Mouse (Mus musculus) activated CD4-positive, CD25-positive, alpha-beta regulatory T cell, adult 9 weeks (primary cell): ENCODE data around the gene Ifi27l2a. TPM values are rescaled to one million over a fixed set of nuclear protein-coding genes. Genes with fewer than 3 reads are reported as not detected.

ENCODE experiments used
- polyA plus RNA-seq: library from polyadenylated mRNA; unstranded; fragments of 100-300 nt; shearing (Covaris generic); gene quantifications from one replicate; pipeline ENCODE4 v1.2.1, GENCODE M21; 2017

The Ifi27l2a gene
- 1,693 TPM for polyA plus RNA-seq

DNA sequence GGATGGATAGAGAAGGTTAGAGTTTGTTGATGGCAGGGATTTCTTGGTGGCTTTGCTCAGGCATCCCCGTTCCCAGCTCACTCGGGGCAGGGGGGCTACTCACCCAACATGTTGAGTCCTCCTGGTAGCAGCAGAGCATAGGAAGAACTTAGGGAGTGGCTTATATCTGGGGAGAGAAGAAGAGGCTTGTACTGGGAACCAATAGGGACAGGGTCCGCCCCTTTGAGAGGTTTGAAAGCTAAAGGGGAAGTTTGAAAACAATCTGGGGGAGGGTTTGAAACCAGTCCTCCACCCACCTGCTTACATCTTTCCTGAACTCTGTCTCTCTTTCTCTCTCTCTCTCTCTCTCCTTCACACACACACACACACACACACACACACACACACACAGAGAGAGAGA is at the start of gene Ifi27l2a:
Gene Ifi27l2a (minus strand): TSS at position 157 of the 400 bp plus-strand sequence.

DNA sequence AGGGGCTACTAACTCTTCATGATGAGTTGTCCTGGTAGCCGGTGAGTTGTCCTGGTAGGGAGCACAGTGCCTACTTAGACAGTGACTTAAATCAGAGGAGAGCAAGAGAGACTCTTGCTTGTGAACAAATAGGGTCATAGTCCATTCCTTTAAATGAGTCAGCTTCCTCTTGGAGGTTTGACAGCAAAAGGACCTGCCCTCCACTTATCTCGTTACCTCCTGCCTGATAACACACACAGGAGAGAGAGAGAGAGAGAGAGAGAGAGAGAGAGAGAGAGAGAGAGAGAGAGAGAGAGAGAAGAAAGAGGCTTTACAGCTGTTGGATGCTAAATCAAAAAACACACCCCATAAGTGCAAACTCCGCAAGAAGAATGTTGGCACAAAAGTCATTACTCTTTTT is 13.7 kb upstream of the Ifi27l2a start, which contains the start of gene Ifi27l2b:
Gene Ifi27l2b (minus strand): TSS at position 84 of the 400 bp plus-strand sequence.

DNA sequence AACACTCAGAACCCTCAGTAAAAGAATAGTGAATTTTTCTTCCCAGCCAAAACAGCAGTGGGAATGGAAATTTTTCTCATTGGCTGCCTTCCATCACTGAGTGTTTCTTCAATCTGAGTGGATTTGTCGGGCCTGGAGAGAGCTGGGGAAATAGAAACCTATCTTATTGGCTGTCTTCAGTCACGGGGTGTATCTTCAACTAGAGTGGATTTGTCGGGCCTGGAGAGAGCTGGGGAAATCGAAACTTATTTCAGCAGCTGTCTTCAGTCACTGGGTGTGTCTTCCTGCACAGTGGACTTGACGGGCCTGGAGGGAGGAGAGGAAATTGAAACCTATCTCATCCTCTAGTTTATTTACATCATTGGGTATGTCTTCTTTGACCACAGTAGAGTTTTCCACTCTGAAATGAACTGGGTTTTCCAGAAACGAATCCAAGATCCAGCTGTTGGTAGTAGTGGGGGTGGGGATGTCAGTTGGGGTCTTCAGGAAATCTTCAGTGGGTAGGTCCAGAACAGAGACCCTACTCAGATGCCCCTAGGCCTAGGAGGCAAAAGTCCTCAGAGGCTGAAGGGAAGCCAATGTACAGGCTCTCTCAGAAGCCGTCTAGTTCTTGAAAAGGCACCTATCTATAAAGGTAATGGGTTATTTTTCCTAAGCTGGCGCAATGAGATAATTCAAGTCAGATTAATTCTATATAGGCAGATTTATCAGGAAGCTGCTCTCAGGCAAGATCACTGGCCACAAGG is 9.3 kb downstream of the Ifi27l2a start, which contains the start of gene Ifi27:
Gene Ifi27 (plus strand): TSS at position 226 of the 746 bp plus-strand sequence.

DNA sequence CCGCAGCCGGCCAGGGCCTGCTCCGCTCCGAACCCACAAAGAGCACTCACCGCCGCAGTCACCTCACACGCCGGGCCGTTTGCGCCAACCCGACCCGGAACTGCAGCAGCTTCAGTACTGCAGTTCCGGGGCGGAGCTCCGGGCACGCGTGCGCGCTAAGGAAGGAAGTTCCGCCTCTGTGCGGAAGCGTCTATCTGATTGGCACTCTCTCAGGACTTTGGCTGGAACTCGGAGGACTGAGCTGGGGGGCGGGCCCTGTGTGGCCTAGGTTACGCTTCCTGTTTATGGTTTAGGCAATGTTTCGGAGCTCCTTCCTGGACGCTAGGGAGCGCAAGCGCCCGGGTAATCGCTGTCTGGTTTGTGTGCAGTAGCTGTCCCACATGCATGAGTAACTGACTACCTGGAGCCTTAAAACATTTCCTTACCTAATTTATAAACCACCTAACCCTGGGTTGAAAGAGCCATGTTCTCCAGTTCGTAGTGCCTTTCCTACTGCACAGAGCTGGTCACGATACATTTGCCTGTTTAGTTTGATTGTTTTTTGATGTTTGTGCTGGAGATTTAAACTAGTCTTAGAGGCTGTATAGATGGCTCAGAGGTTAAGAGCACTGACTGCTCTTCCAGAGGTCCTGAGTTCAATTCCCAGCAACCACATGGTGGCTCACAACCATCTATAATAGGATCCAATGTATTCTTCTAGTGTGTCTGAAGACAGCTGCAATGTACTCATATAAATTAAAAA is 17.6 kb downstream of the Ifi27l2a start, which contains the start of gene Ddx24:
Gene Ddx24 (minus strand): TSS at position 102 of the 742 bp plus-strand sequence.

GRCm38 (mm10) chr12:103407720-103408119 is 35.8 kb downstream of the Ifi27l2a start, which contains the start of gene 9330161L09Rik:
9330161L09Rik (minus strand) TSS chr12:103407820.

Other genes starting within 250 kb of the Ifi27l2a start
- not detected for gene Prima1, start 201.5 kb downstream of the Ifi27l2a start, polyA plus RNA-seq
- not detected for gene Fam181a, start 132.7 kb downstream of the Ifi27l2a start, polyA plus RNA-seq
- gene Asb2, start 87.7 kb downstream of the Ifi27l2a start, polyA plus RNA-seq, result 14.6 TPM
- 2.7 TPM for gene Otub2, start 55.0 kb downstream of the Ifi27l2a start, polyA plus RNA-seq
- gene 9330161L09Rik, start 35.9 kb downstream of the Ifi27l2a start, polyA plus RNA-seq, result 1.8 TPM
- 255 TPM for gene Ddx24, start 17.9 kb downstream of the Ifi27l2a start, polyA plus RNA-seq
- 502 TPM for gene Ifi27, start 9.5 kb downstream of the Ifi27l2a start, polyA plus RNA-seq
- not detected for gene Ifi27l2b, start 13.5 kb upstream of the Ifi27l2a start, polyA plus RNA-seq
- not detected for gene Ppp4r4, start 88.6 kb upstream of the Ifi27l2a start, polyA plus RNA-seq
- gene Serpina10, start 187.8 kb upstream of the Ifi27l2a start, polyA plus RNA-seq, result not detected
- gene Serpina6, start 213.5 kb upstream of the Ifi27l2a start, polyA plus RNA-seq, result not detected
- gene Serpina16, start 232.5 kb upstream of the Ifi27l2a start, polyA plus RNA-seq, result not detected